Mouse (Mus musculus) CH12.LX (cell line): ENCODE data around the gene Tinf2.

Source experiments
- E2F4 ChIP-seq: IDR thresholded peaks from 2 replicates; pipeline ENCODE4 v1.6.1; 2011; ENCODE audit warnings: low read depth, low read length, improper control_type of control experiment; ENCODE audit not compliant: insufficient replicate concordance
- MAFK ChIP-seq: IDR thresholded peaks from 2 replicates; pipeline ENCODE4 v1.6.1; 2011; ENCODE audit warnings: low read length, improper control_type of control experiment; ENCODE audit not compliant: insufficient replicate concordance
- NRF1 ChIP-seq: IDR thresholded peaks from 2 replicates; pipeline ENCODE4 v1.6.1; 2014; ENCODE audit warnings: low read depth, mild to moderate bottlenecking, inconsistent platforms, low read length, improper control_type of control experiment, moderate library complexity
- TCF12 ChIP-seq: IDR thresholded peaks from 2 replicates; pipeline ENCODE4 v1.6.1; 2014; ENCODE audit warnings: low read depth, mild to moderate bottlenecking, inconsistent platforms, low read length, improper control_type of control experiment

DNA sequence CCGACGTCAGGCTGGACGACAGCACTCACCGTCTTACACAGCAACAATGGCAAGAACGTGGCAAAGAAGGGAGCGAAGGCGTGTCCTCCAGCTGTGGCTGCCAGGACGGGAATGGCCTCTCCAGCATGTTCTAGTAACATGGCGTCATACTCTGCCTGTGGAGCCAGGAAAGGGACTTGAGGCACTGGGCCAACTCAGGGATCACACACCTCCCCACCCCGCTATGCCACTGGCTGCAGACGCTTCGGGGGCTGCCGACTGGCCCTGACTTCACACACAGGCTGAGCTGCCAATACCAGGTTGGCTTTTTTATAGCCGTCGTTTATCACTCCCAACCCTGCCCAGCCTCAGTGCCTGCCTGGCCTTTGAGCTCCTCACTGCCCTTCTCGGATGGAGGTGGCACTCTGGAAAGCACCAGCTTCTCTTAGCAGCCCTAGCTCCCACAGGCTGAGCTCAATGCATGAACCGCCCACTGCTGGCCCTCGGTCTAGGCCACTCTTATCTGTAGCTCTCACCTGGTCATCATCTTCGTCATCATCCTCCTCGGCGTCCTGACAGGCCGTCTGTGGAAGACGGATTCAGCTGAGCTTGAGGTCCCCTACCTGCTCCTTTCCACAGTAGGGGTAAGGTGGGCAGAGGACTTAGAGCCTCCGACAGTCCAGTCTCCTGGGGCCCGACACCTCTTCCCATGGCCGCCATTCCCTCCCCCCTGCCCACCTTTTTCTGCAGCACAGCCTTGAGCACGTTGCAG lies 53.4 kb downstream of the Tinf2 start:
- TF ChIP-seq TCF12 (no peak), NRF1 (no peak), E2F4 (no peak), MAFK (no peak)
